Mouse (Mus musculus) midbrain, embryonic 11.5 days (tissue): ENCODE measurements around the gene Helz. TPM values are rescaled to one million over a fixed set of nuclear protein-coding genes. Genes with fewer than 3 reads are reported as not detected.
"Not testable (repeated sequence)": the region's sequence is repeated elsewhere in the genome, so short reads cannot be mapped to it uniquely, and the experiment has no call there.

Experiments
- ATAC-seq: fragments of 200-750 bp; cut with Nextera tagmentation; 2 replicates; pipeline ENCODE4 v1.8.0; 2017; ENCODE audit warnings: moderate TSS enrichment, moderate library complexity; ENCODE audit not compliant: low FRiP score
- DNase-seq: peaks from one replicate; pipeline ENCODE4 v3.0.0; 2015; ENCODE audit warnings: low spot score; ENCODE audit errors: missing footprints
- H3K27ac ChIP-seq: fragments of 300-500 bp; sonication (generic); 2 replicates; pipeline ENCODE4 v1.5.1; 2014; ENCODE audit warnings: low read depth, low read length
- H3K27me3 ChIP-seq: fragments of 300-500 bp; sonication (generic); 2 replicates; pipeline ENCODE4 v1.6.1; 2014; ENCODE audit warnings: mild to moderate bottlenecking, low read length, moderate library complexity, mixed read lengths; ENCODE audit not compliant: control insufficient read depth, insufficient read depth
- H3K36me3 ChIP-seq: fragments of 300-500 bp; sonication (generic); 2 replicates; pipeline ENCODE4 v1.6.1; 2014; ENCODE audit warnings: mild to moderate bottlenecking, low read length, moderate library complexity, mixed read lengths; ENCODE audit not compliant: control insufficient read depth, insufficient read depth
- H3K4me1 ChIP-seq: fragments of 300-500 bp; sonication (generic); 2 replicates; pipeline ENCODE4 v1.6.1; 2014; ENCODE audit warnings: low read length; ENCODE audit not compliant: control insufficient read depth, insufficient read depth
- H3K4me2 ChIP-seq: fragments of 300-500 bp; sonication (generic); 2 replicates; pipeline ENCODE4 v1.6.1; 2014; ENCODE audit warnings: mild to moderate bottlenecking, moderate library complexity
- H3K4me3 ChIP-seq: fragments of 300-500 bp; sonication (generic); 2 replicates; pipeline ENCODE4 v1.5.1; 2014; ENCODE audit warnings: low read depth, low read length
- H3K9ac ChIP-seq: fragments of 300-500 bp; sonication (generic); 2 replicates; pipeline ENCODE4 v1.6.1; 2014; ENCODE audit warnings: low read length
- H3K9me3 ChIP-seq: fragments of 300-500 bp; sonication (generic); 2 replicates; pipeline ENCODE4 v1.6.1; 2016; ENCODE audit warnings: low read length; ENCODE audit not compliant: control insufficient read depth
- WGBS: fragments of 180-500 bp; shearing (Covaris S2); extraction: QIAGEN DNeasy Blood & Tissue Kit; methylation state at CpG from one replicate; pipeline ENCODE4 v1.1.7; 2014; 5-methylcytosine and 5-hydroxymethylcytosine counted together
- polyA plus RNA-seq: library from polyadenylated mRNA; unstranded; fragments of >200 nt; fragmentation: Nextera tagmentation; extraction: Ambion mirVana; gene quantifications from 2 replicates; pipeline ENCODE4 v1.2.1, GENCODE M21; 2014

Gene Helz
- polyA plus RNA-seq, 1 experiment from 2014 or later, result 18.3 TPM

- Histone ChIP-seq H3K4me2 (no peak overlapping the region), H3K9me3 (no peaks in the 10 kb centered on the region), H3K9ac (no peak overlapping the region), H3K4me1 (no peaks in the 10 kb centered on the region), H3K4me3 (no peak overlapping the region), H3K36me3 (no peaks in the 10 kb centered on the region; the same call in 1 of the 2 replicates), H3K27ac (no peak overlapping the region), H3K27me3 (no peaks in the 10 kb centered on the region)
- DNase-seq, result no peak
- 77% methylated on average over 12 of the region's 12 CpGs for WGBS
- ATAC-seq, result no peak
Observed at GRCm38 (mm10) chr11:107584660-107585451, 37.1 kb downstream of the Helz start.

DNA sequence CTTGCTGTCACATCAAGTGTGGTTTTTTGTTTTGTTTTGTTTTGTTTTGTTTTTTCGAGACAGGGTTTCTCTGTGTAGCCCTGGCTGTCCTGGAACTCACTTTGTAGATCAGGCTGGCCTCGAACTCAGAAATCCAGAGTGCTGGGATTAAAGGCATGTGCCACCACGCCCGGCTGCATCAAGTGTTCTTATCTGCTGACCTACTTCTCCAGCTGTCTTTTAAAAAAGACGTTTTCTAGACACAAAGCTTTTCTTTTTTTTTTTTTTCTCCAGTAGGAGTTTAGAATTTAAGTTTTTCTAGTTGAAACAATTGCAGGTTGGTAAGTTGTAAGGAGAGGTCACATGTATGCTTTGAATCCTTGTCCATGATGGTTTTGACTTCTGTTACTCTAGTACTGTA lies 38.4 kb downstream of the Helz start:
- not testable (repeated sequence) for H3K4me2 ChIP-seq, H3K9me3 ChIP-seq, H3K4me1 ChIP-seq, H3K27ac ChIP-seq, ATAC-seq, H3K27me3 ChIP-seq, H3K9ac ChIP-seq, DNase-seq, H3K36me3 ChIP-seq, H3K4me3 ChIP-seq
- WGBS, result 92% methylated on average over 5 of the region's 5 CpGs

DNA sequence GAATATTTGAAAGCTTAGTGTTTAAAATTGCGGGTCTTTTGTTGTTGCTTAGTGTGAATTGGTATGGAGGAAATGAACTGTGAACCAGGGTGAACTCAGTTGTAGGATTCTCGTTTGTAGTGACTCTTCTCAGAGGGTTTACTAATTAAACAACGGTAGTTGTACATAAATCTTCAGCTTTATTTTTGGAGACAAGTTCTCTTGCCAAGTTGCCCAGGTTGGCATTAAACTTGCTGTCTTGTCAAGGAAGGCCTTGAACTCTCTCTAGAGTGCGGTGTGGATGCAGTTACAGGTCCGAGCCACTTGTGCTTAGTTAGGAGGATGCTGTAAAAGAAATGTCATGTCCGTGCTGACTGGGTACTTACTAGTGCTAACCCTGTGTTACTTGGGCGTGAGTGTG lies 39.4 kb downstream of the Helz start:
- Histone ChIP-seq H3K27ac (no peak overlapping the region), H3K9ac (no peak overlapping the region), H3K4me2 (no peak overlapping the region), H3K27me3 (no peaks in the 10 kb centered on the region), H3K36me3 (no peaks in the 10 kb centered on the region), H3K4me3 (no peak overlapping the region), H3K4me1 (no peaks in the 10 kb centered on the region), H3K9me3 (no peaks in the 10 kb centered on the region)
- ATAC-seq (no peak), DNase-seq (no peak)
- 93% methylated on average over 7 of the region's 7 CpGs for WGBS

GRCm38 (mm10) chr11:107592575-107592974 lies 44.8 kb downstream of the Helz start:
- Histone ChIP-seq H3K9ac (no peak overlapping the region), H3K27ac (no peak overlapping the region), H3K4me1 (no peaks in the 10 kb centered on the region), H3K4me2 (no peak overlapping the region), H3K27me3 (no peaks in the 10 kb centered on the region), H3K9me3 (no peaks in the 10 kb centered on the region), H3K4me3 (no peak overlapping the region), H3K36me3 (no peaks in the 10 kb centered on the region)
- ATAC-seq (no peak), DNase-seq (no peak)
- 91% methylated on average over 5 of the region's 5 CpGs for WGBS

DNA sequence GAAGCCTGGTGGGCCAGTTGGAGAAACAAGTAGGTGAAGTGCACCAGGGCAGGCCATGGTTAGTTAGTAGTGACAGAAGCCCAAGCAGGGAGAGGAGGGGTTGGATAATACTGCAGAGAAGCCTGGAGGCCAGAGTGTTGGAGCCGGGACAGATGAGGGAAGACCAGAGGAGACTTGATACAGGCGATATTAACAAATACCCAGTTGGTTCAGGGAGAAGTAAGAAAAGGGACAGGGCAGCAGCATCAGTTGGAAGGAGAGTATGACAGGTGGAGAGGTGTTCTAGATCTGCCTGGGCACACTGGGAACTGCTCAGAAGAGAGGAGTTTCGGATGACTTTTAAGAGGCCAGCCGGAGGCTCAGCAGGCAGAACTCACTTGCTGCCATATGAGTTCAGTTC lies 49.7 kb downstream of the Helz start:
- Histone ChIP-seq H3K27me3 (no peaks in the 10 kb centered on the region), H3K27ac (no peak overlapping the region), H3K9ac (no peak overlapping the region), H3K9me3 (no peaks in the 10 kb centered on the region), H3K4me3 (no peak overlapping the region), H3K36me3 (peaks cover 2% of the 10 kb centered on the region; the same call in 1 of the 2 replicates), H3K4me1 (no peaks in the 10 kb centered on the region), H3K4me2 (no peak overlapping the region)
- no peak for DNase-seq
- no peak for ATAC-seq
- 93% methylated on average over 4 of the region's 4 CpGs for WGBS

GRCm38 (mm10) chr11:107605694-107606093 lies 58.0 kb downstream of the Helz start:
- H3K27ac ChIP-seq, result no peak overlapping the region
- WGBS, result 90% methylated on average over 7 of the region's 7 CpGs
- H3K9me3 ChIP-seq, result no peaks in the 10 kb centered on the region
- DNase-seq (no peak), ATAC-seq (no peak)
- no peak overlapping the region for H3K4me2 ChIP-seq
- no peak overlapping the region for H3K4me3 ChIP-seq
- no peaks in the 10 kb centered on the region for H3K27me3 ChIP-seq
- no peak overlapping the region for H3K9ac ChIP-seq
- no peaks in the 10 kb centered on the region for H3K4me1 ChIP-seq
- peaks cover 2% of the 10 kb centered on the region; the same call in 1 of the 2 replicates for H3K36me3 ChIP-seq

DNA sequence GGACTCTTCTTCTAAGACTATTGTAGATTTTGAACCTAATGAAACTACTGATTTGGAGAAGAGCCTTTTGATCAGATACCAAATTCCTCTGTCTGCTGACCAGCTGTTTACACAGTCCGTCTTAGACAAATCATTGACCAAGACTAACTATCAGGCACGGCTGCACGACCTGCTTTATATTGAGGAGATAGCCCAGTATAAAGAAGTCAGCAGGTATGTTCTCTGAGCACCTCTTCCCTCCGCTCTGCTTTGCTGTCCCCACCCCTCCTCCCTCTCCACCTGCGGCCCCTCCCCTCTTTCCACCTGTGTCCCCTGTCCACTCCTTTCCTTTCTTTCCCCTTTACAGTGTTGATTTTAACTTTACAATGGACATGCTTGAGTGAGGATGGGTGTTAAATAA lies 66.2 kb downstream of the Helz start:
- H3K9ac ChIP-seq, result no peak overlapping the region
- DNase-seq (no peak), ATAC-seq (no peak)
- H3K4me1 ChIP-seq, result no peaks in the 10 kb centered on the region; the same call in none of the 2 replicates
- H3K9me3 ChIP-seq, result no peaks in the 10 kb centered on the region
- H3K36me3 ChIP-seq, result no peaks in the 10 kb centered on the region
- no peaks in the 10 kb centered on the region for H3K27me3 ChIP-seq
- H3K4me3 ChIP-seq, result no peak overlapping the region
- H3K4me2 ChIP-seq, result no peak overlapping the region
- WGBS, result 91% methylated on average over 5 of the region's 5 CpGs
- no peak overlapping the region for H3K27ac ChIP-seq

DNA sequence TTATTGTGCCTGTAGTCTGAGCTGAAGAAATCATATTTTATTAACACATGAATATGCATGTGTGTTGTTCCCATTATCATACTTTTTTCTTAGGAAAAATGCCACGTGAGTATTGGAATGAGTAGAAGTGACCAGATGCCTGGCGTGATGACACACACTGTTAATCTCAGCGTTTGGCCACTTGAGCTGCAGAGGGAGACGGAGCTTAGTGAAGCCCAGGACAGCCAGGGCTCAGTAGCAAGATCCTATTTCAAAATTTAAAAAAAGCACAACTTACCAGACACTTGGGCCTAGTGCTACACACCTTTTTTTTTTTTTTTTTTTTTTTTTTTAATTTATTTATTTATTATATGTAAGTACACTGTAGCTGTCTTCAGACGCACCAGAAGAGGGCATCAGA lies 68.0 kb downstream of the Helz start:
- ATAC-seq (no peak), DNase-seq (no peak)
- 86% methylated on average over 5 of the region's 5 CpGs for WGBS
- Histone ChIP-seq H3K27ac (no peak overlapping the region), H3K27me3 (no peaks in the 10 kb centered on the region), H3K9me3 (no peaks in the 10 kb centered on the region), H3K4me1 (no peaks in the 10 kb centered on the region; the same call in none of the 2 replicates), H3K4me2 (no peak overlapping the region), H3K36me3 (no peaks in the 10 kb centered on the region; the same call in 1 of the 2 replicates), H3K9ac (no peak overlapping the region), H3K4me3 (no peak overlapping the region)

DNA sequence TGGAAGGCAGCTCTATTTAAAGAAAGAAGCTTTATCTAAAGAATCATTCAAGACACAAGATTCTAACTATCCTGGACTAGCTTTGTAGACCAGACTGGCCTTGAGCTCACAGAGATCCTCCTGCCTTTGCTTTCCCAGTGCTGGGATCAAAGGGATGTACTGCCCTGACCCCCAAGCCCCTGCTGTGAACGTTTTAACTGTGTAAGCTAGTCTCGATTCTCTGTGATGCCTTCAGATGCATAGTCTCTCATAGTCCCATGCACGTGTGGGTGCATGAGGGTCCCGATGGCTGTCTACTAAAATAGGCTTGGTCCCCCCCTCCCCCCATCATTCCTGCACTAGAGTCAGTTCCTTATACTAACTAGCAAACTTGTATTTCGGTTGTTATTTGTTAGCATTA lies 70.2 kb downstream of the Helz start:
- WGBS, result 35% methylated on average over 5 of the region's 5 CpGs
- H3K9ac ChIP-seq, result no peak overlapping the region
- H3K36me3 ChIP-seq, result no peaks in the 10 kb centered on the region; the same call in 1 of the 2 replicates
- no peak overlapping the region for H3K27ac ChIP-seq
- DNase-seq (no peak), ATAC-seq (no peak)
- no peaks in the 10 kb centered on the region; the same call in none of the 2 replicates for H3K4me1 ChIP-seq
- H3K9me3 ChIP-seq, result no peaks in the 10 kb centered on the region
- H3K4me3 ChIP-seq, result no peak overlapping the region
- H3K27me3 ChIP-seq, result no peaks in the 10 kb centered on the region
- H3K4me2 ChIP-seq, result no peak overlapping the region
